Mouse (Mus musculus) bone marrow macrophage, adult 2 months (primary cell): ENCODE results near the gene Vps18.

ENCODE experiments used
- CTCF ChIP-seq: IDR thresholded peaks from 2 replicates; pipeline ENCODE4 v1.5.1; 2012; ENCODE audit warnings: low read depth, mild to moderate bottlenecking, low read length, moderate library complexity
- POLR2A ChIP-seq: IDR thresholded peaks from 2 replicates; pipeline ENCODE4 v1.6.1; 2012; ENCODE audit warnings: mild to moderate bottlenecking, low read depth, low read length, borderline replicate concordance

- TF ChIP-seq CTCF (no peak), POLR2A (no peak)
Observed at GRCm38 (mm10) chr2:119321771-119322586, 33.4 kb downstream of the Vps18 start.
